Mouse (Mus musculus) urinary bladder, adult 18-20 months (tissue): Measurements from ENCODE around the gene Sema6d.

Experiments used
- DNase-seq, 2 experiments: peaks; one replicate each; pipeline ENCODE4 v3.0.0; 2022; ENCODE audit warnings: low spot score in 2 of 2, mixed read lengths in 2 of 2

The Sema6d gene

DNA sequence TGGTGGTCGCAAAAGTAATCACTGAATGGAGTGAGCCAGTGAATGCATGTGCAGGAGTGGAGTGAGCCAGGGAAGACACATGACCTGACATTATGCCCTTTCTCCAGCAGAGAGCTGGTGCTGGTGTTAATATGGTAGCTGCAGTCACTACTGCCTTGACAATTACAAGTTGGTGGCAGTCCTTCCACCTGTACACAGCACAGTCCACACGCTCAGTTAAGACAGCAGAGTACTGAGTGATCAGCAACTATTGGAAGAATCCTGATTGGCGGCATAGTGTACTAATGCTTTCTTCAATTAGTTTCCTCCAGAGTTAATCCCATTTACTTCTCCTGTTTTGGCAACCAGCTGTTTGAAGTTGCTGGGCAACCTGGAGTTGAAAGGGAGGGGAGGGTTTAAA is 81.9 kb downstream of the Sema6d start:
- no peak for DNase-seq

DNA sequence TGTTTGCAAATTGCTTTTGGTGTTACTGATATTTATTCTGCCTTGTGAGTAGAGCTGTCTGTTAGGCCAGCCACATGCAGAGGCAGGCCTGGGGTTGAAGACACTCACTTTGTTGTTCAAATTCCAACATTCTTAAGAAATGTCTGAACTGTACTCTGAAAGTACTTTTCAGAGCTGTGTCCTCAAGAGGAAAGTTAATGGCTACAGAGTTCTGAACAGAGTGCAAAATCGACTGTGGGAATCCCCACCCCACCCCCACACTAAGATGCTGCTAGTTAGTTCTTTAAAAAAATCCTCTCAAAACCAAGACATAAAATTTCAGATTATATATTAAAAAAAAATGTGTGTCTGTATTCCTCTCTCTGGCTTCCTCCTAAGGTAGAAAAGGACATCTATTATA is 86.5 kb downstream of the Sema6d start:
- DNase-seq, result no peak

DNA sequence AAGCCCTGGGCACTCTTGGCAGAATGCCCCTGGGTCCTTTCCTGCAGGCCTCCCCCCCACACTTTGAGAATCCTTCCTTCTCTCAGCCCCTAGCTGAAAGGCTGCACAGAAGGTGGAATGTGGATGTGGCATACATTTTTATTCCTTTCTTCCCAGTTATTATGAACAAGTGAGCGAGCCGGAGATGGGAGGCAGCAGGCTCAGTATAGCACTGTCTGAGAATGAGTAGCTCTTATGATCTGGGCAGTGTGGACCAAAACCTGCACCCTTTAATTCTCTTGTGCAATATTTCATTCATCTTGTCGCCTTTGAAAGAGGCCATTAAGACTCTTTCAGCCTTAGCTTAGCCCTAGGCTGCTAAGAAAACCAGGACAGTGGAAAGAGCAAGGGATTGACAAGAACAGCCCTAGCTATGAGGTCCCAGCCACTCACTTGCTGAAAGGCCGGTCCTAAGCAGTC is 87.0 kb downstream of the Sema6d start:
- DNase-seq, result no peak

DNA sequence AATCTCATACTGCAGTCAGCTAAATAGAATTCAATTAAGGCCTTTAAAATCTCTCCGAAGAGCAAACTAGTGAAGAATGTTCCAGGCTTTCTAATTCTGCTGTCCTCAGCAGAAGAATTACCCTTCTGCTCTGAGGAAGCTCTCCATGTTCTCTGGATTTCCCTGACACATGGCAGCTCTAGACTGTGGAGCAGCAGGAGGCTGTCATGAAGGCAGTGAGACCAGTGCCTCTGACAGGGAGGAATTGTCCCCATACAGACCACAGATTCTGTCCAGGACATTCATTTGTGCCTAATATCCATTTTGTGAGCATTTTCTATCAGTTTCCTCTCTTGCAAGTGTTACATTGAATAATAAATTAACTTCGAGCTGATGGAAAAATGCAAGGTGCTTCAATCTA is 99.5 kb downstream of the Sema6d start:
- DNase-seq, result no peak

DNA sequence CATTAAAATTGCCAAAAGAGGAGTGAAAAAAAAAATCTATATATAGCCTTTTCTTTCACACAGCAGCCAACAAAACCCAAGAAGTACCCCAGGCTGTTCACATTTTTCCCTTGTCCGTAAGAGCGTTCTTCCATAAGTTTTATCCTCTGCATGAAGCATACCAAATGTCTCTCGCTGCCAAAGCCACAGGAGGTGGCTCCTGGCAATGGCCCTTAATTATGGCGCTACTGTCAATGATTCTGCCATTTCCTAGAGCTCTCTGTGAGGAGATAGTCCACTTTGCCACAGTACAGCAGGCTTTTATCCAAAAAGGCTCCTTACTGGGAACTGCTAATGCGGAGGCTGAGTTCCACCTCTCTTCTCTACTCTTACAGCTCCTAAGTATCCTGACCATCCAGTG is 104.3 kb downstream of the Sema6d start:
- no peak for DNase-seq

DNA sequence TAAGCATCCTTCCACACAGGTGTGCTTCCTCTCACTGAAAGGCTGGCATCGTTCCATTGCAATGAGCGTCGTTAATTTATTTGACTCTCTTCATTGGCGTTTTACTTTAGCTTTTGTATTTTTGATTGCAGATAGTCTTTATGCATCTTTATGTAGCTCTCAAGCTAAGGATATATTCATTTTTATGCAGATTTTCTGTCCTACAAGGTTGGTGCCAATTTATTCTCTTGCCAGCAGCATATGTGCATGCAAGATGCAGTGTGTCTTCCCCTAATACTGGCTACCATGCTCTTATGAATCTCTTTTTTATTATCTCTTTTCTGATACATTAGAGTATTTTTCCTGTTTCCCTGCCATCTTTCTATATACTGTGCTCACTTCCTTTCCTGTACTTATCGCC is 111.7 kb downstream of the Sema6d start:
- DNase-seq, result no peak

DNA sequence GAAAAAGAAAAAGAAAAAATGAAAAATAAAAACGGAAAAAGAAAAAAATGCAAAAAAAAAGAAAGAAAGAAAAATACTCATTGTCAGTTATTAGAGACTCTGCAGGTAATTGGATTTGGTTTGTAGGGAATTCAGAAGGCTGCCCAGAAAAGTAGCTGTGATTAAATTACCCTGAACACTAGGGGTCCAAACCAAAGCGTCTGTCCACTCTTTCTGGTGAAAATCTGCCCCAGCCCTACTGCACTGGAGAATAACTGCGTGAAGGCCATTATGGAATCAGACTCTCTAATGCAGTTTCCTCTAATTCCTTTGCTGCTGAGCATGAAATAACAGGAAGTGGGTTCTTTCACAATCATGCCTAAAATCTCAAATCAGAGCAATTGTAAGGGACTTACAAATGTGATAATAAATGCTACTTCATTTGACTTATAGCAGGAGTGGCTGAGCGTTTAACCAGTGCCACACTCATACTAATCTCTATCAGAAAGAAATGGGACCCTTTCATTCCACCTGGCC is 112.8 kb downstream of the Sema6d start:
- DNase-seq, result no peak

DNA sequence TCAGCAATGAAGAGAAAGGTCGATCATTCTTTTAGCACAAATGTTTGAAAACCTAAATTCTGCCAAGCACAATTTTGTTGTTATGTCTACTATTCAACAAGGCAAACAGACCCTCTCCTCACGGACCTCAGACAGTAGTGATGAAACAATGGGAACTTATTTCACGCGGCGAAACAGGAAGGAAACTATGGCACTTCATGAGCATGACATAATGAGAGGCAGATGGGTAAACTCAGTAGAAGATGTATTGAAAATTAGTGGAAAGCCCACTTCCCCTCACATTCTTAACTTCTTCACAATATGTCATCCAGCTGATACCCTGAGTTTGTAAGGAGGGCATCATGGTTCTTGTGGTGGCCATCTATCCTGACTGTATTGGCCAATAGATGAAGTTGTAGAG is 116.0 kb downstream of the Sema6d start:
- no peak for DNase-seq

DNA sequence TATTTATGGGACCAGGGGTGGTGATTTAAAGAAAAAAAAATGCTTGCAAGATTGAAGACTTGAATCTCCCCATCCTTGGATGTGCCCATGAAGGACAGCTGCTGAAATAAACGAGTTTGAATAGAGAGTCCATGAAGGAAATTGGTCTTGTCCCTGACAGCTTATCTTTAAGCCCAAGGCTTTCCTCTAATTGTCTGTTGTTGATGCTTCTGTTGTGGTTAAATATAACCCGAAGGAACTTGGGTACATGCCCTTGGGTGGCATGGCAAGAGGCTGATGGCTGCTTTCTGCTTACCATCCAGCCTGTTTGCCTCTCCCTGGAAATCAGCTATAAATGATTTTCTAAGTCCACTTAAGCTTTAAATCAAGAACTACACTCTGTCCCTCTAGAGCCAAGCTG is 118.5 kb downstream of the Sema6d start:
- DNase-seq, result no peak

DNA sequence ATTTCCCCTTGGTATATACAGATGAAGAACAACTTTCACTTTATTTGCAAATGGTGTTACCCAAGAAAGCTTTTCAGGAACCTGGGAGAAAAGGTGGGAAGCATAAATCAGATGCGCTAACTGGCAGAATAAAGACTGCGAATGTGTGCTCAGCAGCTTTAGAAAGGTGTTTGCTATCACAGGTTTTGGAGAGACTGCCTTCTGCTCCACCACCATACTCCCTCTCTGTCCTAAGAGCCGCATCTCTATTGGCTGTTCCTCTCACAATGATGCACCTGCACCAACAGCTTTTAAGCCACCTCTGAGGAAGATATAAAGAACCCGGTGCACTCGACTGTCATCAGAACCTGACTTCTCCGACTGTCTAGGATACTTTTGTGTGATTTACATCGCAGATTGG is 133.8 kb downstream of the Sema6d start:
- no peak for DNase-seq

DNA sequence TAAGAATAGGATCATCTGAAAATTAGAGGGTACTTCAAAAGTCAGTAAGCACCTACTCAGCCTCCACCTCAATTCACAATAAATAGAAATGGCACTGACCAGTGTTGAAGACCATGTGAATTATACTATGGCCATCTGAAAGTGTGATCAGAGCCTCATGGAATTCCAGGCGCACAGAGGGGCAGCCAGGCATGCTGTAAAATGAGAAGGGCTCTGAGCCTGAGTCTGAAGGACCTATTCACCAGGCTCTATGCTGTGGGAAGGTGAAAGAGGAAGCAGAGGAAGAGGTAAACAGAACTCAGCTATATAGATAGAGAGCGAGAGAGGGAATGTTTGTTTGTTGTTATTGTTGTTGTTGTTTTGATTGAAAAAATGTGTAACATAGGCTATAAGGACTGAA is 134.6 kb downstream of the Sema6d start:
- no peak for DNase-seq

DNA sequence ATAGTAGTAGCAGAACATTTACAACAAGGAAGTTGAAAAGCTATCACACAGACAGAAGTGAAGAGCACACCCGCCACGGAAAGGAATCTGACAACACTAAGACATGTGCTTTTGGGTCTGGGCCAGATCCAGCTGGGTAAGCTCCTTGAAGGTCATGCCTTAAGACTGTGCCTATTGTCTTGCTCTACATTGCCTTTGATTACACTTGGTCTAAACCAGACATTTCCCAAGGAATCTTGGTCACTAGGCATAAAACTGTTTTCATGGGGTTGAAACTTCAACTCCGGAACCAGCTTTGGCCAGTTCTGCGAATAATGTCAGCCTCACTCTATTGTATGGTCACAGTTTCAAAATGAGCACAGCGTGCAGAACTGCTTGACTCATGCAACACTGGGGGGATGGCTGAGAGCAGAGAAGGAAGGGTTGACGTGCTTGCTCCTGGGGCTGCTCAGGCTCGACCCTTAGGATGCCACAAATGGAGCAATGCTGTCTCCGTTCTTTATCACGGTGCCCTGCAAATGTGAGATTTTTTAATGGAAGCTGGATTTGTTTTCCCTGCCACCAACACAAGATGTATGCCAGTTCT is 145.0 kb downstream of the Sema6d start:
- no peak for DNase-seq

DNA sequence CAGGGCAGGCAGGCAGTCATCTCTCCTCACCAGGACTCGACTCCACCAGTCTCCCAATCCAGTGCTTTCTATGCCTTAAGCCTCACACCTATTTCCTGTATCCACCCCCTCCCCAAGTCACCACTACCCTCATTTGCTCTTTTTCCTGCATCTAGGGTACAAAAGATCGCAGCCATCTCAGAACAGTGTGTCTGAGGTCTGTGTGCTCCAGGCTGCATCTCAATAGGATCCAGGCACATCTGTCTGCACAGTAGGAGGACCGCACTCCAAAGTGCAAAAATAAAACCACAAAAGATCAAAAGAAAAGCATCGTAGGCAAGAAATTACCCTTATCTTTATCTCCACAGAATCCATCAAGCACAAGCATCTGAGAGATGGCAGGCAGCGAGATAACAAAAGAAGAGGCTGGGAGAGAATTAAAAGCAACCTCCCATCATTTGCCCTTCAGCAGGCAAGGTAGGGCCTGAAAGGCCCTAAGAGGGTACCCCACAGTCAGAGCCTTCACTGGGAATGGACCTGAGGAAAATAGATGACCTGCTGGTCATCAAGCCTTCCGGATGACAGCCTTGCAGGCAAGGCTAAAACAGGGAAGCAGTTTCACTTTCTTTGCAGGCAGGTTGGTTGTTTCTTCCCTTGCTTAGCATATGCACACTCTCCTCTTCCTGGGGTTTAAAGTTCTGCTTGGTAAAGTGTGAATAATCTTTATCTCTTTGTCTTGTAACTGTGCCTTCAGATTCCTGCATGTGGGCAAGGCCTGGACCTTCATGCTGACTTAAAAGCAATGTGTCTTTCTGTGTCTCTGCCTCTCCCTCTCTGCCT is 145.7 kb downstream of the Sema6d start:
- no peak for DNase-seq

DNA sequence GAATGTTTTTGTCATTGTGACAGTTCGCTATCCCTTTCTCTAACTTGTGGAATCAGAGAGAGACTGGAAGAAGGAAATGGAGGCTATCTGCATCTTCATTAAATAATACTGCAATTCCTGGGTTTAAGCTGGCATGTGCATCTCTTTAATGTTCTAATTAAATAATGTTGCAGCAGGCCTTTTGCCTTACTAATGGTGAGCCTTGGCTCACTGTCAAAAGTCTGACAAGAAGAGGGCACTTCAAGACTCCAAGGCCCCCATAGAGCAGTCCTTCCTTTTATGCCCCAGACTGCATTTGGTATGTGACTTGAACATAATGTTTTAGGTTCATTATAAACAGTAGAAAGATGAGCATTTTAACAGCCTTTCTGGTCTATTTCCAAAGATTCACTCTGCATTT is 147.1 kb downstream of the Sema6d start:
- DNase-seq, result no peak

DNA sequence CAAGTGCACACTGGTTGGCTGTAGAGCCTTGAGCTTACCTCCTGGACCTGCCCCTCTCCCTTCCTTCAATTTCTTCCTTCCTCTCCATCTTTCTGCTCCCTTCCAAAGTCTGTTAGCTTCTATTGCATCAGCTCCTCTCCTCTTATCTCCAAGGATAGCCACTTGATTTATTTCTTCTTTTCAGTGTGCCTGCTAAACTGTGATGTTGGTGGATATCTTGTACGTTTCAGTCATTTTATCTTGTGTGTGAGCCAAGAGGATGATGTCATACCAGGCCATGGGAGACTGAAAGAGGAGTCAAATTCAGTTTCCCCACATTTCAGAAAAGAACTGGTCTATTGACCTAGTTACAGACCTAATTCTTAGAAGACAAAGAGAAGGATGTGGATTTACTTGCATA is 153.8 kb downstream of the Sema6d start:
- no peak for DNase-seq

DNA sequence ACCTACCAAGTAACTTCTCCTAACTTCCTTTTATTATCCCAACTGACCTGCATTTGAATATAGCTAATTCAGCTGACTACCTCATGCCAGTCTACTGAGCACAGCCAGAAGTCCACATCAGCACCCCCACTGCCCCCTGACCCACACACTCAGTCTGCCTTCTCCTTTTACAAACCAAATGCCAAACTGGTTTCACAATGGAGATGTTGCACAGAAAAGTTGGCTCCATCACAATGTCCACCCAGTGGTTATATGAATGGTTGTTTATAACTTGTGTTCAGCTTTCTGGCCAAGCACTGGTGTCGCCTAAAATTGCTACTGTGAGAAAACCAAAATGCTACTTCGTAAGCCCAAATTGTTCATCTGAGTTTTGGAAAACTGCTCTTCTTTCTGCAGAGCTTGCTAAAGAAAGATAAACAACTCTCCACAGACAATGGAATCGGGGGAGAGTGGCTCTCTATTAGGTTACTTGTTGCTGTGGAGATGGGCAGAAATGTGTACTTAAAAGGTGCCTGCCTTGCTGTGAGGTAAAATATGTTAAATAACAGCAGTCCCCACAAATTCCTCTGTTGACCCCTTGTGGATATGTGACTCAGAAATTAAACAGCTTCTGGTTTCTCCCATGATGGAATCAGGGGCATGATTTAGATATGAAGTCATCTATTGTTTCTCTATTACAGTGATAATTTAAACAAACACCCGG is 154.9 kb downstream of the Sema6d start:
- no peak for DNase-seq

DNA sequence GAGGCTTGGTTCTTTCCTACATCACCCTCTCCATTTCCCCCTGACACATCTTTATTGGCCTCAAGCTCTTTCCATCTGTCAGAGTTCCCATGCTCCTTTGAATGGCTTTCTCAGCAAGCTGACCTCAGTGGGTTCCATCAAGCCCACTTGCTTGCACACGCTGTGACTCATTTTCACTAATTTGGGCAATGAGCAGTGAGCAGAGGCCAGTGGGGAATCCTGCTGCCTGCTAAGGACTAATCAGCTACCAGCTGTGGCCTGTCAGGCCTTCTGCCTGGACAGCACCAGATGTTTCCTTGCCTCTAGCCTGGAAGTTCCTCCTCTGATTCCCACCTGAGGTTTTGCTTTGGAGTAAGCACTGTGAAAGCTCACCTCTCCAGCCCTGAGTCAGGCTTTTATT is 168.3 kb downstream of the Sema6d start:
- DNase-seq, result no peak

DNA sequence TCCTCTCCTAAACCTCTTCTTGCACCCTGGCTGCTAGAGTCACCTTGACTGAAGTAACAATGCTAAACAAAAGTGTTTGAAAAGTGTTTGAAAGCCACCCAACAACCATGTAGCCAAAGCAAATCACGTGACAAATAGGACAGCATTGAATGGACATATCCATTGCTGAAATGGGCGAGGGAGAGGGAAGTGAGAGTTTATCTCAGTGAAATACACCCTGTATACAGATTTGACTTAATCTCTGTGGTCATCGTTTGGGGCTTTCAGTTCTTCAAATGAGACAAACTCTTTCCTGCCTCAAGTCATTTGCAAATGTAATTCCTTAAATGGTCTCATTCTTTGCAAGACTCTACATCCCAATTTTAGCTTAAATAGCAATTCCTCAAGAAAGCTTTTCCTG is 174.5 kb downstream of the Sema6d start:
- DNase-seq, result no peak

DNA sequence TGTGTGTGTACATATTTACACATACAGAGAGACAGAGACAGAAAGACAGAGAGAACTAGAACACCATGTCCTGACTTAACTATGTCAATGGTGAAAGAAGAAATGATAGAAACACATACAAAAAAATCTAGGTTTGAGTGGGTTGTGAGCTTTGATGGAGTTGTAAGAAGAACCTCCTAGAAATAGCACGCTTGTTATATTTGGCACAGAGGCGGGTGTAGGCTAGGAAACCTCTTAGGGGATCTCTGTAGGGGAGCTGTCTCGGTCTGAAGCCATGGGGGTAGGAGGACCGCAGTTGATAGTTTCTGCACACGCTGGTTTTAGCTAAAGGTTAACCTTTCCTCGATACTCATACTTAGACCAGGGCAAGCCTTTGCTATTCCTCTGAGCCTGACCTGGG is 181.4 kb downstream of the Sema6d start:
- DNase-seq, result no peak

DNA sequence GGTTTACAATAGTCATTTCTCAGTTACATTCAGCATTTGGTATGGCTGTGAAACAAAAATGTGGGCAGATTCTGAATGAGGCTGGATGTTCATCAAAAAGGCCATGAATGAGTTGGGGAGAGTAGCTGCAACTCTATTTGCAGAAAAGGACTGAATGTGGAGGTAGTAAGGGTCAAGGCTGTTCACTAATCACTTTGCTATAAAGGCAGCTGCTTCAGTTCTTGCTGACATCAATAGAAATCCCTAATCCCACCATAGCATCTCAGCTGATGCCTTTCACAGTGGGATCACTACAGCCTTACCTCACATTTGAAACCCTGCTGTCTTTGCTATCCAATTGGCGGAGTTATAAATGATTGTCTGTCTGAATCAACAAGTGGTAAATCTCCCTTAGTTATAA is 187.7 kb downstream of the Sema6d start:
- DNase-seq, result no peak

DNA sequence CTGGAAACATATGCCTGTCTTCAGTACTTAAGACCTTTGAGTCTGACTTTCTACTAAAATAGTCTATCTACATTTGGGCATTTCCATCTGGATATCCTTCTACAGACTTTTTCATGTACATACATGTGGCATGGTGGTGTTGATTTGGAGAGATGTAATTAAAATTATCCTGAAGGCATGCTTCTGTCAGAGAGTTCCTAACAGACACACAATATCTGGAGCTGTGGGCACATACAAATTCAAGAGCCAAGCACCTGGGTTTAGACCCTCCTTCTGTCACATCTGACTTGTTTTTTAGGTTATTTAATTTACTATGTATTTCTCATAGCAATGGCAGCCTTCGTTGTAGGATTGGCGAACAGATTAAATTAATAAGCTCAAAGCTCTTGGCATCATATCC is 195.3 kb downstream of the Sema6d start:
- no peak for DNase-seq

DNA sequence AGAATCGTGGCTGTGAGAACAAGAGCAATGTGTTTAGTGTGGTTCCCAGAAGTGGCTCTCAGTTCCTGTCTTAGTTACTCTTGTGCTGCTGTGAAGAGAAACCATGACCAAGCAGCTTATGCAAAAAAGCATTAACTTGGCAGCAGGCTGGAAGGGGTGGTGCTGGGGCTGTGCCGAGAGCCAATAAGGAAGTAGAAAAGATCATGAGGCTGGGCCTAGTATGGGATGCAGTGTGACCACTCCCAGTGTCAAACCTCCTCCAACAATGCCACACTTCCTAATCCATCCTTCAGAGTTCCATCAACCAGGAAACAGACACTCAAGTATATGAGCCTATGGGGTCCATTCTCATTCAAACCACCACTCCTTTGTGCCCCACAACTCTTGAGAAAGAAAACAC is 199.6 kb downstream of the Sema6d start:
- DNase-seq, result no peak

DNA sequence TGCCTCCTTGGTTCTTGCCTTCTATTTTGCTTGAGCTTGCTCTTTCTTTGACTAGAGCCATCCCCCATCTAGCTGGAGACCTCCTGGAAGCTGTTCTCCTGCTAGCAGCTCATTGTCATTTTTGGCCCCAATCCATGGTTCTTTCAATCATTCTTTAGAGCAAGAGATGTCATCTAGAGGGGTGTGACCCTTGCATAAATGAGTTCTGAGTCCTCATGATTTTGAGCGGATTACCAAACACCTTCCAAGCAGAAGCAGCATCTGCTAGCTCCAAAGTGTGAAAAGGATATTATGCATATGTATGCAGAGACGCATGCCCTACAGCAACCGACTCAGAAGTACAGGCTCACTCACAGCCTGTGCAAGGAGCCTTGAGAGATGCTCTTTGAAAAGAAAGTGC is 201.4 kb downstream of the Sema6d start:
- no peak for DNase-seq
